12 mouse cellular contexts compared by ENCODE assay signal in the genomic region with DNA sequence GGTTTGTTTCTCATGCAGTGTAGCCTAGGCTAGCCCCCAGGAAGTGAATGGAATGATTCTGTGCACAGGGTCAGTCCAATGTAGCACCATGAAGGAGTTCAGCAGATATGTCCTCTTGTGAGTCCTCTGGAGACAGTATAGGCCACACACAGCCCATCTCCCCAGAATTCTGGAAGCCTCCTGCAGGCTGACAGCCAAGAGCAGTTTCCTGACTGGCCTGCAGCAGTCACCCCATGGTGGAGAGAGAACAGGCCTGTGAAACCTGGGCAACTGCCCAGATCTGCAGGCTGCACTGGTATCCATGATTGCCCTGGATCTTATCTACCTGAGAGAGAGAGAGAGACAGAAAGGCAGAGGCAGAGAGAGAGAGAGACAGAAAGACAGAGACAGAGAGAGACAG. TPM values are rescaled to one million over a fixed set of nuclear protein-coding genes. Genes with fewer than 3 reads are reported as not detected.
DNase-seq lines count a peak whose midpoint lies in the region; ATAC-seq and TF ChIP-seq lines count a peak whose summit lies in the region.
"Had no signal": no experiment of that assay in that cellular context is flagged by ENCODE, and none has a peak within 500 bp of the region (broad histone marks: within the 10 kb centered on the region; RNA-seq: fewer than 3 reads in every experiment).

No protein-coding gene starts in this region.

- peak; percentile 37 for DNase-seq in adrenal gland, postnatal 14 days
- DNase-seq in adrenal gland, postnatal 4 days (ENCODE audit: low spot score in 2 of 2), result no peak
- peak; percentile 47 for DNase-seq in liver, adult 2 months (ENCODE audit: extremely low read depth, low read depth, low spot score)
- DNase-seq in cerebellum, adult 8-10 months, result peak; percentile 43
- peak; percentile 52 to 57 for DNase-seq in heart, postnatal 36 days
- DNase-seq in layer of hippocampus, adult 9-11 months, result no peak
- no peak for DNase-seq in forebrain, embryonic 11.5 days (ENCODE audit: low spot score)
- DNase-seq: right cerebral cortex, postnatal 14 days had no signal

- H3K9ac ChIP-seq in liver, adult 2 months (ENCODE audit: low read depth, low read length), result no peak overlapping the region
- no peak overlapping the region for H3K9ac ChIP-seq in liver, embryonic 12.5 days
- H3K9ac ChIP-seq in forebrain, embryonic 11.5 days (ENCODE audit: low read length), result no peak overlapping the region
- H3K9ac ChIP-seq: neural tube, embryonic 13.5 days had no signal

- TF ChIP-seq CTCF in liver, adult 2 months (IDR thresholded peaks at IDR 0.05; ENCODE audit: low read depth, low read length), result no peak

- no peaks in the 10 kb centered on the region for H3K36me3 ChIP-seq in liver, adult 2 months (ENCODE audit: control insufficient read depth, insufficient read depth, low read length)
- H3K36me3 ChIP-seq in liver, embryonic 12.5 days, result no peaks in the 10 kb centered on the region
- H3K36me3 ChIP-seq in forebrain, embryonic 11.5 days (ENCODE audit: control insufficient read depth, insufficient read depth, low read length), result no peaks in the 10 kb centered on the region
- H3K36me3 ChIP-seq: G1E; neural tube, embryonic 13.5 days had no signal

- H3K4me1 ChIP-seq in liver, adult 2 months (ENCODE audit: control insufficient read depth, insufficient read depth, low read length), result no peaks in the 10 kb centered on the region
- H3K4me1 ChIP-seq in liver, embryonic 12.5 days, result peaks cover 32% of the 10 kb centered on the region
- H3K4me1 ChIP-seq in forebrain, embryonic 11.5 days (replicated peaks; ENCODE audit: control insufficient read depth, insufficient read depth, low read length), result no peaks in the 10 kb centered on the region
- H3K4me1 ChIP-seq: neural tube, embryonic 13.5 days had no signal

- no peaks in the 10 kb centered on the region for H3K9me3 ChIP-seq in liver, embryonic 12.5 days (replicated peaks)
- no peaks in the 10 kb centered on the region for H3K9me3 ChIP-seq in forebrain, embryonic 11.5 days (ENCODE audit: control insufficient read depth, low read length)
- H3K9me3 ChIP-seq: G1E; neural tube, embryonic 13.5 days had no signal

- no peak for ATAC-seq in liver, embryonic 12.5 days
- ATAC-seq in forebrain, embryonic 11.5 days (replicated peaks; ENCODE audit: low FRiP score), result no peak
- ATAC-seq: inflammation-experienced regulatory T-cells, adult 6 months had no signal

- intact Hi-C loops in heart, postnatal 36 days (cut with DNase I), result no loop called here

- H3K27ac ChIP-seq in liver, adult 2 months (replicated peaks; ENCODE audit: insufficient read depth, low read depth, low read length), result no peak overlapping the region
- no peak overlapping the region for H3K27ac ChIP-seq in liver, embryonic 12.5 days
- H3K27ac ChIP-seq in forebrain, embryonic 11.5 days (ENCODE audit: low read depth, low read length), result no peak overlapping the region
- H3K27ac ChIP-seq: neural tube, embryonic 13.5 days had no signal

- no peaks in the 10 kb centered on the region for H3K27me3 ChIP-seq in liver, adult 2 months (ENCODE audit: control insufficient read depth, insufficient read depth, low read length)
- H3K27me3 ChIP-seq in liver, embryonic 12.5 days (replicated peaks), result peaks cover 11% of the 10 kb centered on the region; the same call in 1 of the 2 replicates
- H3K27me3 ChIP-seq in forebrain, embryonic 11.5 days (ENCODE audit: control insufficient read depth, insufficient read depth, low read length), result no peaks in the 10 kb centered on the region
- H3K27me3 ChIP-seq: neural tube, embryonic 13.5 days had no signal

- H3K79me2 ChIP-seq in liver, adult 2 months (ENCODE audit: control insufficient read depth, insufficient read depth, low read length), result no peaks in the 10 kb centered on the region

- TF ChIP-seq POLR2A in liver, adult 2 months (IDR thresholded peaks at IDR 0.05; ENCODE audit: extremely low read depth, insufficient read depth, low read length), result no peak

- H3K4me2 ChIP-seq in liver, embryonic 12.5 days, result no peak overlapping the region
- no peak overlapping the region for H3K4me2 ChIP-seq in forebrain, embryonic 11.5 days (ENCODE audit: low read depth, low read length, severe bottlenecking)
- H3K4me2 ChIP-seq: neural tube, embryonic 13.5 days had no signal

- no peak overlapping the region for H3K4me3 ChIP-seq in liver, adult 2 months (ENCODE audit: insufficient read depth, low read depth, low read length)
- no peak overlapping the region for H3K4me3 ChIP-seq in liver, embryonic 12.5 days
- H3K4me3 ChIP-seq in forebrain, embryonic 11.5 days (ENCODE audit: low read depth, low read length), result no peak overlapping the region
- H3K4me3 ChIP-seq: neural tube, embryonic 13.5 days had no signal

RNA-seq across cellular contexts. Expression of a gene that starts 18.1 kb away (rescaled TPM):
- total RNA-seq in adrenal gland, postnatal 14 days (2021), result 4.3 and 5.0 TPM in 2 replicates
- 1 to 10 TPM; 2.7 to 2.8 TPM for total RNA-seq in adrenal gland, postnatal 4 days (2021)
- total RNA-seq in liver, adult 2 months (2014; rRNA removed), result 4.1 and 5.4 TPM in 2 replicates
- 13.4 and 15.4 TPM in 2 replicates for polyA plus RNA-seq in liver, adult 2 months (2012; rRNA removed)
- polyA plus RNA-seq in liver, embryonic 12.5 days (2016; fragmentation: Nextera tagmentation; extraction: Ambion mirVana), result 1.2 TPM in 2 replicates
- 10 to 100 TPM; 19.6 to 28.4 TPM for total RNA-seq in heart, postnatal 36 days (2021)
- 0.23 and 0.29 TPM in 2 replicates for polyA plus RNA-seq in forebrain, embryonic 11.5 days (2014; fragmentation: Nextera tagmentation; extraction: Ambion mirVana)
- polyA plus RNA-seq: G1E; inflammation-experienced regulatory T-cells, adult 6 months had no signal

RNA-seq across cellular contexts. Expression of a gene that starts 56.3 kb away (rescaled TPM):
- 2.4 and 4.8 TPM in 2 replicates for total RNA-seq in adrenal gland, postnatal 14 days (2021)
- 1 to 10 TPM; 6.5 to 7.1 TPM for total RNA-seq in adrenal gland, postnatal 4 days (2021)
- total RNA-seq in liver, adult 2 months (2014; rRNA removed), result 0.92 and 1.5 TPM in 2 replicates
- polyA plus RNA-seq in liver, adult 2 months (2012; rRNA removed), result 1.6 and 4.3 TPM in 2 replicates
- polyA plus RNA-seq in liver, embryonic 12.5 days (2016; fragmentation: Nextera tagmentation; extraction: Ambion mirVana), result 3.4 and 3.6 TPM in 2 replicates
- total RNA-seq in heart, postnatal 36 days (2021), result 1 to 10 TPM; 4.3 to 4.7 TPM
- polyA plus RNA-seq in forebrain, embryonic 11.5 days (2014; fragmentation: Nextera tagmentation; extraction: Ambion mirVana), result 1.9 and 3.3 TPM in 2 replicates

Comparison
In these comparisons a context has a peak if more than half of its experiments do, and no peak if none do; other contexts are left out.
1. DNase-seq: peak in adrenal gland, postnatal 14 days (single experiment), liver, adult 2 months (single experiment), cerebellum, adult 8-10 months (single experiment) and heart, postnatal 36 days (2 of 2); none in adrenal gland, postnatal 4 days (0 of 2), layer of hippocampus, adult 9-11 months (single experiment) and forebrain, embryonic 11.5 days (single experiment).